Mouse (Mus musculus) G1E (cell line): Measurements from ENCODE around the gene Vps33b.

Source experiments
- CTCF ChIP-seq: IDR thresholded peaks from 2 replicates; pipeline ENCODE4 v1.5.1; 2012; ENCODE audit warnings: low read depth, low read length, inconsistent platforms, mixed read lengths
- GATA1 ChIP-seq: IDR thresholded peaks from 2 replicates; pipeline ENCODE4 v1.6.1; 2012; ENCODE audit warnings: borderline replicate concordance, low read length, inconsistent platforms, mixed read lengths
- GATA2 ChIP-seq: IDR thresholded peaks from 2 replicates; pipeline ENCODE4 v1.6.1; 2012; ENCODE audit warnings: low read depth, low read length, inconsistent platforms, borderline replicate concordance
- POLR2AphosphoS5 ChIP-seq: IDR thresholded peaks from 2 replicates; pipeline ENCODE4 v1.6.1; 2012; ENCODE audit warnings: low read depth, low read length, inconsistent platforms; ENCODE audit not compliant: insufficient replicate concordance
- TAL1 ChIP-seq: conservative IDR thresholded peaks from 2 replicates; pipeline ENCODE4 v1.6.1; 2012; ENCODE audit warnings: low read depth, low read length, inconsistent platforms, mixed read lengths

- TF ChIP-seq GATA1 (no peak), CTCF (no peak), POLR2AphosphoS5 (no peak), GATA2 (no peak), TAL1 (no peak)
These were observed 29.3 kb downstream of the Vps33b start for GRCm38 (mm10) chr7:80298754-80299153.
